Mouse (Mus musculus): ENCODE results near the gene Eml1.

DNA sequence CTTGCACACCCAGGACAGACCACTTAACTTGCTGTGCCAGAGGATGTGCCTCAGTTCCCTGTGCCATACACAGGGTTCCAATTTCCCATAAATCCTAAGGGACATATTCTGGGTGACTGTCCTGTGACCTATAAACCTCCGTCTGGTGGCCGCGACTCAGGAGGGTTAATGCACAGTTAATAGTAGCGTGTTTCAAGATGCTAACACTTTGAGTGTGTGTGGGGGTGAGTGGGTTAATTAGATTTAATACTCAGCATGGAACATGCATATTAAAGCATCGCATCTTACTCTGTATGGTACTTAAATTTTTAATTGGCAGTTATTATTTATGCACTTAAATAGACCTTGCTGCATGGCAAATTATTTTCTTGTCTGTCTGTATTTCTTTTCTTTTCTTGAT lies 73.0 kb downstream of the Eml1 start:
- TF ChIP-seq POLR2A (IDR thresholded peaks at IDR 0.05; ENCODE audit: low read depth, low read length) (no peak), CTCF (IDR thresholded peaks at IDR 0.05; ENCODE audit: borderline replicate concordance, insufficient read depth, low read length) (no peak)

Data from embryonic fibroblast, embryonic 13.5 days (primary cell).